Mouse (Mus musculus) kidney, adult 2 months (tissue): ENCODE measurements around the gene Tmem167.

Experiments used
- CTCF ChIP-seq: fragments of 200-500 bp; conservative IDR thresholded peaks from 2 replicates; pipeline ENCODE4 v1.5.1; 2011; ENCODE audit warnings: low read depth, mild to moderate bottlenecking, control low read depth, low read length, moderate library complexity, mixed read lengths; ENCODE audit not compliant: insufficient read depth, insufficient read length
- POLR2A ChIP-seq: fragments of 200-500 bp; IDR thresholded peaks from one replicate; pipeline ENCODE4 v1.6.1; 2011; ENCODE audit warnings: low read depth, low read length, control low read depth

GRCm38 (mm10) chr13:90167044-90167443 lies 78.1 kb downstream of the Tmem167 start:
- TF ChIP-seq CTCF (no peak), POLR2A (no peak)
